Mouse (Mus musculus) ZHBTc4 (cell line): ENCODE data around the gene Usp15.
A peak's percentile ranks its signal among the peaks of the same experiment; 100 is the strongest.

Source experiments
- DNase-seq: peaks from one replicate; pipeline ENCODE4 v3.0.0-alpha.2; 2011; ENCODE audit warnings: low read depth, low spot score

Gene Usp15

DNA sequence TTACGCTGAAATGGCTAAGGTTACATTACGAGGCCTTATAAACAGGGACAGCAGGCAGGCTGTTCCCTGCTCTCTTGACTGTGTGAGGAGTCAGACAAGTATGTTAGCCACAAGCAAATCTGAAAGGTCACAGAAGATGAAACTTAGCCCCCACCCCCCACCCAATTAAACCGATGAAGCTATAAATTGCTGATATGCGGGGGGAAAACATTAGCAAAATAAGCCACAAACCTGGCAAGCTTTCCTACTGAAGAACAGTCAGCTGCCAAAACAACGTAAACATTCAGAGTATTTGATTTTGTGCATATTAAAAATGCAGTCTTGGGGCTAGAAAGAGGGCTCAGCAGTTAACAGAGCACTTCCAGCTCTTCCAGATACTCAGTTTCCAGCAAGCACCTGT, 88.7 kb downstream of the Usp15 start:
- DNase-seq = no peak

- DNase-seq = no peak
Measured at GRCm38 (mm10) chr10:123101303-123101702, 95.5 kb downstream of the Usp15 start.

GRCm38 (mm10) chr10:123100584-123100983, 96.2 kb downstream of the Usp15 start:
- no peak for DNase-seq

DNA sequence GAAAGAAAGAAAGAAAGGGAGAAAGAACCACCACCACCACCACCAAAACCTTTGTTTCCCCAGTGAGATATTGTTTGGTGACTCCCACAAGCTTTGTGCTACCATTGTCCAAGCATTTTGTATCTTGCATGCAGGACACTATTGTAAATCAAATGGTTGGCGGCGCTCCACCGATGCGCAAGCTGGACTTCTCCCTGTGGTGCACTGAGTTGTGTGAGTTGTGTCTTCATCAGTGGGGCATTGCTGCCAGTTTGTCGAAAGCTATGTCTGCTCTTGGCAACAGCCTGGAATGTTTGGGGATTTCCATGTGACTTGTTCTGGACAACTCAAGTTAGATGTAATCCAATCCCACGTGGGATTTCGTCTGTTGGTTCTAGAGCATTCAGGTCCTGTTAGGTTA, 102.3 kb downstream of the Usp15 start:
- DNase-seq = no peak

DNA sequence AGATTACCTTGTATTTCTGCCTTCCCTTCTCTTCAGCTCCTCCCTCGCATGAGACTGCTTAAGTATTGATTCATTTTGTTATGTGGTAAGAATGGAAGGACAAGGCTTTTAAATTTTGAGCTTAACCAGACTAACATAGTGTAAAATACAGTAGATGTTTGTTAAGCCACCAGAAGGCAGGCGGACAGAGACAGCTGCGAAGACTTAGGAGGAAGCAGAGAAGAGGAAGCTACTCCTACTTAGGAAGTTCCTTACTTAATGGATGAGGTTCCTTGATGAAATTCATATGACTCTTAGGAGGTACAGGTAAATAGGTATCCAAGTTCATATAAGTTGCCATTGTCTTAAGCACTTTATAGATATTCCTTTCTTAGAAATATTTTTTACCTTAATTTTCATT, 104.2 kb downstream of the Usp15 start:
- no peak for DNase-seq

DNA sequence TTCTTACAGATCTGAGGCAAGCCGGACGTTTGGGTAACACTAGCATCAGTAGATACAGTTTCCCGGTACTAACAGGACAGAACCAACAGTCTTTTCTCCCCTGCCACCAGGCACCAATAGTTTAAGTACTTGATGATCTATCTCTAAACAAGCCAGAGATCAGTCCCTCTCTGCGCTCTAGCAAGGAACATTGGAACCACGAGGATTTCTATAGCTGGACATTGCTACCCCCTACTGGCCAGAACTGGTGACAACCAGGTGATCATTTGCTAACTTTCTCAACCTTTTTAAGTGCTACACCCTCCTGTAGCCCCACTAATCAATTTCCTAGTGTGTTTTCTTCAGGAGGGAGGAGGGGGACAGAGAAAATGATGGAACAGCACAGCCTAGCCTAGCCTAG, 105.1 kb downstream of the Usp15 start:
- DNase-seq = peak; percentile 78

DNA sequence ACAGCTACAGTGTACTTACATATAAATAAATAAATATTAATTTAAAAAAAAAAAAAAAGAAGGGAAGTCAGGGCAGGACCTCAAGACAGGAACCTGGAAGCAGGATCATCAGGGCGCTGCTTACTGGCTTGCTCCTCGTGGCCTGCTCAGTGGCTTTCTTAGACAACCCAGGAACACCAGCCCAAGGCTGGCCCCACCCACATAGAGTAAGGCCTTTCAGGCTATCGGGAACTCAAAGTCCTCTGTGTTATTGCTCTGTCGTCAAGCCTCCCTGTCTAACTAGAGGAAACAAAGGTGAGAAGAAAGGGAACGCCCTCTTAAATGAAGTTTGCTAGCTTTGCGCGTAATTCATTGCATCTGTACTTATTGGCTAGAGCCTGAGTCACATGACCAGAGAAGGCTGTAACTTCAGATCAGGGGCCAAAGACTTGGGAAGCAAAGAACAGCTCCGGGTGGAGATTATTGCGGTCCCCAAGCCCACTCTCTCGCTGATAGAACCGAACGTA, 107.3 kb downstream of the Usp15 start:
- peak; percentile 44 for DNase-seq

- DNase-seq = no peak
Measured at GRCm38 (mm10) chr10:123086847-123087246, 109.9 kb downstream of the Usp15 start.

GRCm38 (mm10) chr10:123084900-123085641, 111.7 kb downstream of the Usp15 start:
- DNase-seq = no peak

DNA sequence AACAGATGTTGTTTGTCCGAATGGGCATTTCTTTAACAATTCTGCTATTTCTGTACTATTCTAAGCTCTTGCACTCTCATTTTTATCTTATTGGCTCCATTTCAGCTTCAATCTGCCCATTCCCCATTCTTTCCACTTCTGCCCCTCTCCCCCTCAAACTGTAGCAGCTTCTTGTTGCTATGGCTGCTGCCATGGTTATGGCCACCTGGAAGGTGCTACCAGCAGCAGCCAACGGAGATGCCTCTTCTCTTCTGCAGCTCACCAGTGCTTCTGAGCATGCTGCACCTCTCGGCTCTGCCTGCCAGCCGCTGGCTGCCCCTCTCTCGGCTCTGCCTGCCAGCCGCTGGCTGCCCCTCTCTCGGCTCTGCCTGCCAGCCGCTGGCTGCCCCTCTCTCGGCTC, 112.5 kb downstream of the Usp15 start:
- no peak for DNase-seq

- DNase-seq = peak; percentile 98
Measured at GRCm38 (mm10) chr10:123076245-123077023, 120.4 kb downstream of the Usp15 start, which contains the start of gene Mon2. Gene Mon2 (minus strand): TSS chr10:123076505.

DNA sequence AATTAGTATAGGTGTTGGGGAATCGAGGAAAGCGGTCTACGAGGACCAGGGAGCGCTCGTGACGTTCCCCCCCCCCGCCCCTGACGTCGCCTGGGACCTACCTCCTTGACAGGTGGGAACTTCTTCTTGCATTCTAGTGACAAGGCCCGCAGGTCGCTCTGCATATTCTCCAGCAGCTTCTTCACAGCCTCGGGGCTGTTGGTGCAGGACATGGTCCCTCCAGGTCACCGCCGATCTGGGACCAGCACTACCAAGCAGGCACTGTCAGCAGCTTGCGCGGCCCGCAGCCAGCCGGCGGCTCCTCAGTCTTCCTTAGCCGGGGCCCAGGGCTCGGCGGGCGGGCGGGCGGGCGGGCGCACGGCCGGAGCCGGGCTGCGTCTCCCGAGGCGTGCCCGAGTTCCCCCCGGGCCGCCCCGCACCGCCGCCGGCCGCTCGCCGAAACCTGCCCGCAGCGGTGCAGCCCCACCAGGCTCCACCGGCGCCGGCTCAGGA, 121.0 kb downstream of the Usp15 start:
- peak; percentile 66 for DNase-seq

- no peak for DNase-seq
Measured at GRCm38 (mm10) chr10:123071997-123072396, 124.8 kb downstream of the Usp15 start.

DNA sequence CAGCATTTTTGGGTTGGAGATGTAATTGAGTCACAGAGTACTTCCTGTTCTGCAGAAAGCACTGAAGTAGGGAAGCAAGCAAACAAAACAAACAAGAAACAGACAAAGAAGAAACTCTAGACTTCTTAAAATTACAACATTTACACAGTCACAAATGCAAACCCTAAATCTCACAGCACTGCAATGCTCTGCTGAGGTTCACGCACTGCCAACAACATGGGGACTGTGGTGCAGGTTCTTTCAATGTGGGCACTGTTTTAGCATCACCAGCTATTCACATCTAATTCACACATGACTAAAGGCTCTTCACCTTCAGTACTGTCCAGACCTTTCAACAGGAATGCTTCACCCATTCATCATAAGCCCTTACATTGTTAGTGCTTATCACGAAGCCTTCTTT, 133.8 kb downstream of the Usp15 start:
- no peak for DNase-seq

DNA sequence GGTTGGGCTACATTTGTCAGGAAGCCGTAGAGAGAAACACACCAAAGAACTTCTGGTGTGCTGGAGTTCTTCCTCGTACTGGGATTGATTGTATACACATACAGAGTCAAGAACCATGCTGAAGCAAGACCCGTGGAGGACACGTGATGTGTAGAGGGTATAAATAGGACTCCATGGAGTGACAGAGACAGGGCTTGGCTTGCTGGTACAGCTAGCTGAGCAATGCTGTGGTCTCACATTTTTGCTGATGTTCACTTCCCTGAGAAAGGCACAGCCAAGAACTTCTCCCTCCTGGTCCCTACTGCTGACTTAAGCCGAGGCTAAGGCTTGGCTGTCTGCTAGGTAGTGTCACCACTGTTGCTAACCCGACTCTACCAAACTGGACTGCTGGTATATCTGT, 136.0 kb downstream of the Usp15 start:
- DNase-seq = no peak

DNA sequence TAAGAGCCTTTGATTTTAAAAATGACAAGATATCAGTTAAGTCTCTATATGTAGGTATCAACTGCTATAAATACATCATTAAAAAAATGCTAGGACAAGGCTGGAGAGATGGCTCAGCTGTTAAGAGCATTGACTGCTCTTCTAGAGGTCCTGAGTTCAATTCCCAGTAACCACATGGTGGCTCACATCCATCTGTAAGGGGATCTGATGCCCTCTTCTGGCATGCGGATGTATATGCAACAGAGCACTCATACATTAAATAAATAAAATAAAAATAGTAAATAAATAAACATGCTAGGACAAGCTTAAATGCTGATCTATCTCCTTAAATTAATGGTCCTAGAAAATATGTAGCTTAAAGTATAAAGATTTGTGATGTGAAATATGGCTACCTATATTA, 139.7 kb downstream of the Usp15 start:
- DNase-seq = peak; percentile 35

GRCm38 (mm10) chr10:123056463-123056862, 140.3 kb downstream of the Usp15 start:
- no peak for DNase-seq

- no peak for DNase-seq
Measured at GRCm38 (mm10) chr10:123055205-123056000, 141.4 kb downstream of the Usp15 start.
